Mouse (Mus musculus) v-Abl transformed pro-B cells (cell line): ENCODE data around the gene Ifitm5.
"Not testable (repeated sequence)": the region's sequence is repeated elsewhere in the genome, so short reads cannot be mapped to it uniquely, and the experiment has no call there.

Experiments
- in situ Hi-C, 2 experiments: fragments of 400-800 bp; cut with MboI; formaldehyde crosslinking; loops; one replicate each; pipeline ENCODE4 v1.15.1; 2025; ENCODE audit not compliant: unreplicated experiment in 2 of 2

The Ifitm5 gene

GRCm38 (mm10) chr7:140949824-140950530, at the start of gene Ifitm5:
TSS of gene Ifitm5 (minus strand) at chr7:140950291.
- in situ Hi-C loops: loop anchor here (5.0 to 25.0 kb wide), 2 partner anchors 38 to 237 kb away; partner anchors contain the start of genes Hras (in 1 of the 2) and Lrrc56 (in 1 of the 2)

- in situ Hi-C loops: loop anchor here in 1 of 2 experiments (5.0 kb wide), 1 partner anchor 42 kb away; the partner anchor contains the start of genes Gm45717 and Ifitm2
These were observed 49.0 kb upstream of the Ifitm5 start for GRCm38 (mm10) chr7:140998853-140999700.

- in situ Hi-C loops: loop anchor here in 1 of 2 experiments (5.0 kb wide), 1 partner anchor 41 kb away; the partner anchor contains the start of genes Gm45717 and Ifitm2
These were observed 47.7 kb upstream of the Ifitm5 start for GRCm38 (mm10) chr7:140997817-140998216.

- in situ Hi-C loops: no loop called here
These were observed 41.1 kb upstream of the Ifitm5 start for GRCm38 (mm10) chr7:140991117-140991689.

- in situ Hi-C loops: no loop called here
These were observed 40.5 kb upstream of the Ifitm5 start for GRCm38 (mm10) chr7:140990622-140991021.

- in situ Hi-C loops: no loop called here
These were observed 40.1 kb upstream of the Ifitm5 start for GRCm38 (mm10) chr7:140990185-140990584.

GRCm38 (mm10) chr7:140989022-140989421, 38.9 kb upstream of the Ifitm5 start:
- in situ Hi-C loops: no loop called here

GRCm38 (mm10) chr7:140987182-140988138, 37.4 kb upstream of the Ifitm5 start:
- in situ Hi-C loops: no loop called here

- in situ Hi-C loops: no loop called here
These were observed 32.9 kb upstream of the Ifitm5 start for GRCm38 (mm10) chr7:140982971-140983370.

GRCm38 (mm10) chr7:140981704-140982103, 31.6 kb upstream of the Ifitm5 start:
- in situ Hi-C loops: no loop called here

GRCm38 (mm10) chr7:140976720-140977119, 26.6 kb upstream of the Ifitm5 start:
- in situ Hi-C loops: not testable (repeated sequence)

GRCm38 (mm10) chr7:140975465-140975864, 25.4 kb upstream of the Ifitm5 start:
- in situ Hi-C loops: no loop called here

- in situ Hi-C loops: loop anchor here in 1 of 2 experiments (25.0 kb wide), 1 partner anchor 212 kb away; the partner anchor contains the start of genes Hras and Lrrc56
These were observed 24.8 kb upstream of the Ifitm5 start for GRCm38 (mm10) chr7:140974940-140975339.

GRCm38 (mm10) chr7:140973396-140974165, 23.5 kb upstream of the Ifitm5 start:
- in situ Hi-C loops: loop anchor here in 1 of 2 experiments (25.0 kb wide), 1 partner anchor 214 kb away; the partner anchor contains the start of genes Hras and Lrrc56

GRCm38 (mm10) chr7:140971479-140972171, 21.5 kb upstream of the Ifitm5 start:
- in situ Hi-C loops: loop anchor here in 1 of 2 experiments (25.0 kb wide), 1 partner anchor 216 kb away; the partner anchor contains the start of genes Hras and Lrrc56

- in situ Hi-C loops: loop anchor here in 1 of 2 experiments (25.0 kb wide), 1 partner anchor 216 kb away; the partner anchor contains the start of genes Hras and Lrrc56
These were observed 20.8 kb upstream of the Ifitm5 start for GRCm38 (mm10) chr7:140970931-140971330.

- in situ Hi-C loops: loop anchor here in 1 of 2 experiments (25.0 kb wide), 1 partner anchor 219 kb away; the partner anchor contains the start of genes Hras and Lrrc56
These were observed 18.6 kb upstream of the Ifitm5 start for GRCm38 (mm10) chr7:140968710-140969109.
